Mouse (Mus musculus): ENCODE measurements around the gene Tead4.

GRCm38 (mm10) chr6:128349711-128350110 lies 49.1 kb upstream of the Tead4 start:
- no peak for TF ChIP-seq CTCF (IDR thresholded peaks at IDR 0.05; ENCODE audit: low read depth, low read length)
- no peak for TF ChIP-seq POLR2AphosphoS5 (IDR thresholded peaks at IDR 0.05; ENCODE audit: insufficient replicate concordance, low read depth, low read length)
- no peak for TF ChIP-seq GATA1 (IDR thresholded peaks at IDR 0.05; ENCODE audit: borderline replicate concordance, low read length)
- TF ChIP-seq GATA2 (IDR thresholded peaks at IDR 0.05; ENCODE audit: borderline replicate concordance, low read depth, low read length): no peak
- no peak for TF ChIP-seq TAL1 (conservative IDR thresholded peaks at IDR 0.05; ENCODE audit: low read depth, low read length)

All from G1E (cell line).